Mouse (Mus musculus): ENCODE measurements at regions not wholly inside any gene's neighbourhood (a gene's known extent, or its start where the extent isn't known, plus 50 kb on each side); places are given as distances from the start of the nearest gene placed in this dataset.

GRCm38 (mm10) chrX:11568262-11568661 is 240.6 kb downstream of the H2al1j start:
- no peak for DNase-seq (ENCODE audit: low read depth)

- DNase-seq (ENCODE audit: low read depth): no peak
Measured at GRCm38 (mm10) chrX:11574354-11574753, 246.7 kb downstream of the H2al1j start.

- no peak for DNase-seq (ENCODE audit: low read depth)
Measured at GRCm38 (mm10) chrX:11575571-11575970, 247.9 kb downstream of the H2al1j start.

GRCm38 (mm10) chrX:11576287-11576686 is 248.7 kb downstream of the H2al1j start:
- no peak for DNase-seq (ENCODE audit: low read depth)

- DNase-seq (ENCODE audit: low read depth): no peak
Measured at GRCm38 (mm10) chrX:11577294-11577693, 249.7 kb downstream of the H2al1j start.

GRCm38 (mm10) chrX:11585353-11585752 is 257.7 kb downstream of the H2al1j start:
- no peak for DNase-seq (ENCODE audit: low read depth)

- no peak for DNase-seq (ENCODE audit: low read depth)
Measured at GRCm38 (mm10) chrX:11591391-11592187, 264.0 kb downstream of the H2al1j start.

- no peak for DNase-seq (ENCODE audit: low read depth)
Measured at GRCm38 (mm10) chrX:11594542-11594941, 266.9 kb downstream of the H2al1j start.

- no peak for DNase-seq (ENCODE audit: low read depth)
Measured at GRCm38 (mm10) chrX:11597548-11597947, 269.9 kb downstream of the H2al1j start.

GRCm38 (mm10) chrX:11614237-11614636 is 286.6 kb downstream of the H2al1j start:
- no peak for DNase-seq (ENCODE audit: low read depth)

- DNase-seq (ENCODE audit: low read depth): no peak
Measured at GRCm38 (mm10) chrX:11621045-11621763, 293.6 kb downstream of the H2al1j start.

GRCm38 (mm10) chrX:11626274-11626878 is 298.8 kb downstream of the H2al1j start:
- no peak for DNase-seq (ENCODE audit: low read depth)

- DNase-seq (ENCODE audit: low read depth): no peak
Measured at GRCm38 (mm10) chrX:11629362-11629761, 301.7 kb downstream of the H2al1j start.

- peak; percentile 59 for DNase-seq (ENCODE audit: low read depth)
Measured at GRCm38 (mm10) chrX:11629906-11630305, 302.3 kb downstream of the H2al1j start.

GRCm38 (mm10) chrX:11631186-11631913 is 303.7 kb downstream of the H2al1j start:
- DNase-seq (ENCODE audit: low read depth): peak; percentile 48

GRCm38 (mm10) chrX:11632011-11632410 is 304.4 kb downstream of the H2al1j start:
- DNase-seq (ENCODE audit: low read depth): no peak

- DNase-seq (ENCODE audit: low read depth): peak; percentile 59
Measured at GRCm38 (mm10) chrX:11633823-11634222, 306.2 kb downstream of the H2al1j start.

- no peak for DNase-seq (ENCODE audit: low read depth)
Measured at GRCm38 (mm10) chrX:11644484-11644883, 316.9 kb downstream of the H2al1j start.

GRCm38 (mm10) chrX:11646681-11647526 is 319.3 kb downstream of the H2al1j start:
- DNase-seq (ENCODE audit: low read depth): peak; percentile 44

GRCm38 (mm10) chrX:11647527-11647836 is 319.9 kb downstream of the H2al1j start:
- no peak for DNase-seq (ENCODE audit: low read depth)

- peak; percentile 64 for DNase-seq (ENCODE audit: low read depth)
Measured at GRCm38 (mm10) chrX:11653336-11653735, 325.7 kb downstream of the H2al1j start.

Data from induced T-regulatory cell, adult 2 months (primary cell).